Mouse (Mus musculus) ES-E14 (cell line): ENCODE results near the gene Ddr1. TPM values are rescaled to one million over a fixed set of nuclear protein-coding genes. Genes with fewer than 3 reads are reported as not detected.

Experiments used
- DNase-seq: peaks from one replicate; pipeline ENCODE4 v3.0.0-alpha.2; 2013; ENCODE audit warnings: low read depth, low spot score
- H3K27ac ChIP-seq: 2 replicates; pipeline ENCODE4 v1.5.1; 2012; ENCODE audit warnings: low read depth, mild to moderate bottlenecking, low read length, moderate library complexity, mixed read lengths; ENCODE audit not compliant: poor library complexity, insufficient read depth, severe bottlenecking
- H3K36me3 ChIP-seq: 2 replicates; pipeline ENCODE4 v1.6.1; 2012; ENCODE audit warnings: mild to moderate bottlenecking, low read length, moderate library complexity, mixed read lengths; ENCODE audit not compliant: control insufficient read depth, poor library complexity, insufficient read depth, severe bottlenecking
- H3K4me1 ChIP-seq, 2 experiments: fragments of 150-350 bp in 1 of 2; sonication (generic) in 1 of 2; 2 replicates each; pipeline ENCODE4 v1.6.1; 2012; ENCODE audit warnings: low read length in 2 of 2, mild to moderate bottlenecking in 1 of 2, mixed read lengths in 1 of 2; ENCODE audit not compliant: control insufficient read depth in 2 of 2, insufficient read depth in 2 of 2, poor library complexity in 1 of 2
- H3K4me3 ChIP-seq, 2 experiments: fragments of 150-350 bp in 1 of 2; sonication (generic) in 1 of 2; 2 replicates each; pipeline ENCODE4 v1.5.1; 2012; ENCODE audit warnings: low read length in 2 of 2, low read depth in 1 of 2, mild to moderate bottlenecking in 1 of 2, mixed read lengths in 1 of 2; ENCODE audit not compliant: insufficient read depth in 1 of 2, poor library complexity in 1 of 2, severe bottlenecking in 1 of 2
- H3K9ac ChIP-seq: 2 replicates; pipeline ENCODE4 v1.6.1; 2012; ENCODE audit warnings: low read depth, mild to moderate bottlenecking, low read length, mixed read lengths; ENCODE audit not compliant: poor library complexity, insufficient read depth, severe bottlenecking
- H3K9me3 ChIP-seq: fragments of 150-350 bp; sonication (generic); 2 replicates; pipeline ENCODE4 v1.6.1; 2012; ENCODE audit warnings: low read depth, mild to moderate bottlenecking, low read length; ENCODE audit not compliant: control insufficient read depth, insufficient read depth
- CHD2 ChIP-seq: IDR thresholded peaks from 2 replicates; pipeline ENCODE4 v1.6.1; 2014; ENCODE audit warnings: mild to moderate bottlenecking, low read depth, low read length, inconsistent platforms
- HCFC1 ChIP-seq: IDR thresholded peaks from 2 replicates; pipeline ENCODE4 v1.6.1; 2012; ENCODE audit warnings: low read length, inconsistent platforms, borderline replicate concordance; ENCODE audit not compliant: insufficient read depth
- MAFK ChIP-seq: IDR thresholded peaks from 2 replicates; pipeline ENCODE4 v1.6.1; 2014; ENCODE audit warnings: mild to moderate bottlenecking, low read depth, low read length, inconsistent platforms; ENCODE audit not compliant: insufficient read depth
- ZC3H11A ChIP-seq: IDR thresholded peaks from 2 replicates; pipeline ENCODE4 v1.6.1; 2012; ENCODE audit warnings: low read depth, mild to moderate bottlenecking, inconsistent platforms, low read length, borderline replicate concordance
- ZNF384 ChIP-seq: IDR thresholded peaks from 2 replicates; pipeline ENCODE4 v1.6.1; 2012; ENCODE audit warnings: low read depth, low read length, inconsistent platforms
- in situ Hi-C, 2 experiments: fragments of 600-800 bp; cut with MboI; formaldehyde crosslinking; loops; one replicate each; pipeline ENCODE4 v1.15.1; 2025; ENCODE audit warnings: low sequenced_read_pairs in 2 of 2, inconsistent platforms in 1 of 2; ENCODE audit not compliant: unreplicated experiment in 2 of 2
- total RNA-seq: library from RNA; depleted of rRNA; stranded (reverse); fragments of 300-350 nt; gene quantifications from 2 replicates; pipeline ENCODE4 v1.2.3, GENCODE M21; 2012

The Ddr1 gene
- total RNA-seq, 1 experiment, result 46.0 TPM

DNA sequence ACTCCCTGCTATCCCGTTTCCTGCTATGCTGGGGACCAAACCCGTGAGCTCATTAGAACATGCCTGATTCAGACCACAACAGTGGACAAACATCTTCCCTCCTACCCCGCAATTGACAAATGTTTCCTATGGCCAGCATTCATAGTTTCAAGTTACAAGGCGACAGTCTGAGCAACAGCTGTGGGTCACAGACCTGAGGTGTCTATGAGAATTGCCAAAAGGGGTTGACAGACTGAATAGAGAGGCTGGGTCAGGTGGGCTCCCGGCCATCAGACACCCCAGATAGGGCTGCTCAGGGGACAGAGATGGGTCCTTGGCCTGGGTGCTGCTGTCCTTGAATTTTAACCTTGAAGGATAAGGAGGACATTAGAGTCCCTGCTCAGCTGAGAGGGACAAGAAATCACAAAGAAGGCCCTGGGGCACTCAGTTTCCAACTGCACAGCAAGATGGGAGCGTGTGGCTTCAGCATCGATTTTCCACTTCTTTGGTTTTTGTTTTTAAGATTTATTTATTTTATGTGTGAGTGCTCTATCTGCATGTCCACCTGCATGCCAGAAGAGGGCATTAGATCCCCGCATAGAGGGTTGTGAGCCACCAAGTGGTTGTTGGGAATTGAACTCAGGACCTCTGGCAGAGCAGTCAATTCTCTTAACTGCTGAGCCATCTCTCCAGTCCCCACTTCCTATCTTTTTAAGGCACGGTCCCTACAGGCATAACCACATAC is 15.4 kb upstream of the Ddr1 start:
- no peak overlapping the region for H3K27ac ChIP-seq
- H3K9ac ChIP-seq, result no peak overlapping the region
- H3K4me3 ChIP-seq, result no peak overlapping the region
- TF ChIP-seq ZC3H11A (no peak), ZNF384 (no peak)
- no peaks in the 10 kb centered on the region for H3K9me3 ChIP-seq
- no peaks in the 10 kb centered on the region for H3K36me3 ChIP-seq
- H3K4me1 ChIP-seq, result peaks cover 10 to 38% of the 10 kb centered on the region in 2 experiments
- no peak for DNase-seq
- in situ Hi-C loops, result no loop called here

DNA sequence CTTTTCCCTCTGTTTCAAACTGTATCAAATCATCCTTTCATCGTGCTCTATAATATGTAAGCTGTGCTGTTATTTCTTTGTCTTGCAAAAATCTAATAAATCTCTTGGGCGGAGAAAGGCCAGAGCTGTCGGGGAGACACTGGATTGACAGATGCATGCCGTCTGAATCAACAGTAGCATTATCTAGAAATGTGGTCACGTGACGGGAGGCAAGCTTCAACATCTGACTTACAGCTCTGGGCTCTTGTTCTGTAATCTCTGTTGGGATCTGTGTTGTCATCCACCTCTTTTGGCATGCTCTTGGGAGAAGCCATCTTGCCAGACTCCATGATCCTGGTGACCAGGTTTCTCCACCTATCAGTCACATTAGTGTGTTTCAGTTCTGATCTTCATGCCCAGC is 12.7 kb upstream of the Ddr1 start:
- H3K4me3 ChIP-seq, result no peak overlapping the region
- no peak for DNase-seq
- H3K36me3 ChIP-seq, result no peaks in the 10 kb centered on the region
- H3K4me1 ChIP-seq, result peaks cover 4 to 28% of the 10 kb centered on the region in 2 experiments; a peak in 3 of 4 replicates
- in situ Hi-C loops, result no loop called here
- no peak overlapping the region for H3K27ac ChIP-seq
- no peaks in the 10 kb centered on the region for H3K9me3 ChIP-seq
- TF ChIP-seq HCFC1 (no peak), ZC3H11A (no peak), CHD2 (no peak), ZNF384 (no peak), MAFK (no peak)
- H3K9ac ChIP-seq, result no peak overlapping the region

DNA sequence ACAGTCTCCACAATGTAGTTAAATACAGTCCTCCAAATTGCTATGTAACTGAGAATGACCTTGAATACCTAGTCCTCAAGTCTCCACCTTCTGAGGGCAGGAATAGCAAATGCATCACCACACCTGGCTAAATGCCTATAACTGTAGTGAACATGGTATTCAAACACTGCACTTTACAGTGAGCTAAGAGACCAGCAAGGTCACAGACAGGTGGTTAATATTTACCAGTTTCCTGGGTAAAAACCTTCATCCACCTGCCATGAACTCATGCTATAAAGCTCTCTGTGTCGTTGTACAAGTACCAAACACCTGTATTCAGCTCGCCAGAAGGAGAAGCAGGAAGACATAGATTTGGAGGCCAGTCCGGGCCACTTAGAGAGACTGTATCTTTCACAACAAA is 11.7 kb upstream of the Ddr1 start:
- no peak overlapping the region for H3K4me3 ChIP-seq
- no peaks in the 10 kb centered on the region for H3K9me3 ChIP-seq
- in situ Hi-C loops, result no loop called here
- DNase-seq, result no peak
- no peak overlapping the region for H3K27ac ChIP-seq
- TF ChIP-seq HCFC1, result no peak
- no peak for TF ChIP-seq ZNF384
- no peak for TF ChIP-seq ZC3H11A
- no peak for TF ChIP-seq MAFK
- H3K4me1 ChIP-seq, result peaks cover 1 to 21% of the 10 kb centered on the region in 2 experiments; a peak in 2 of 4 replicates
- no peaks in the 10 kb centered on the region for H3K36me3 ChIP-seq
- no peak overlapping the region for H3K9ac ChIP-seq

DNA sequence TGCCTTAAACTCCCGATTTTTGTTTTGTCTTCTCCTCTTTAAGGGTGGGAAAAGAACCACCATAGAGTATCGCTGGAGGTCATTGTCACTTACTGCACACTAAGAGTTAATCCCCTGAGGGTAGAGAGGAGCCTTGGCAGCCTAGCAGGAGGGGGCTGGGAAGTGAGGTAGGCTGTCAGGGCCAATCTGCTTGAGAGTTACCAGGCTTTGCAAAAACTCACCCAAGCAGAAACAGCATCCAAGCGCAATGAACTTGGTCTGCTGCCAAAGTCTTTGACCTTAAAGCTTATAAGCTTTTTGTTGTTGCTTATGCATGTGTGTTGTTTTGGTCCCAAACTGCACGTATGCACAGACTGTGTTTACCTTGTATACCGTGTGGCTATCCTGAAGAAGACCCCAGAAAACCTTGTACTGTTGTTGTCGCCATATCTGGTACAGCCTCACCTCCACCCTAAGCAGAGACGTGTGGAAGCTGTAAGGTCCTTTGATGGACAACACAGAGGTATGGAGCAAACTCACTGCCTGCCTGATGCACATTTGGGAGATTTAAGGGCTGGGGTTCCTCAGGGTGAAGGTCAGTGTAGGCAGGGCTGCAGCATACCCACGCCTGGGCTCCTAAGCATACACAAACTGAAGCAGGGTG is 6.4 kb upstream of the Ddr1 start:
- no peak for DNase-seq
- TF ChIP-seq CHD2 (no peak), MAFK (no peak), ZC3H11A (no peak), ZNF384 (no peak), HCFC1 (no peak)
- Histone ChIP-seq H3K9me3 (no peaks in the 10 kb centered on the region), H3K4me3 (no peak overlapping the region), H3K27ac (no peak overlapping the region), H3K9ac (no peak overlapping the region), H3K4me1 (peaks cover 2 to 12% of the 10 kb centered on the region in 2 experiments; a peak in 3 of 4 replicates), H3K36me3 (no peaks in the 10 kb centered on the region)
- in situ Hi-C loops, result no loop called here
